Mouse (Mus musculus): ENCODE measurements at regions not wholly inside any gene's neighbourhood (a gene's known extent, or its start where the extent isn't known, plus 50 kb on each side); places are given as distances from the start of the nearest gene placed in this dataset. TPM values are rescaled to one million over a fixed set of nuclear protein-coding genes. Genes with fewer than 3 reads are reported as not detected.

DNA sequence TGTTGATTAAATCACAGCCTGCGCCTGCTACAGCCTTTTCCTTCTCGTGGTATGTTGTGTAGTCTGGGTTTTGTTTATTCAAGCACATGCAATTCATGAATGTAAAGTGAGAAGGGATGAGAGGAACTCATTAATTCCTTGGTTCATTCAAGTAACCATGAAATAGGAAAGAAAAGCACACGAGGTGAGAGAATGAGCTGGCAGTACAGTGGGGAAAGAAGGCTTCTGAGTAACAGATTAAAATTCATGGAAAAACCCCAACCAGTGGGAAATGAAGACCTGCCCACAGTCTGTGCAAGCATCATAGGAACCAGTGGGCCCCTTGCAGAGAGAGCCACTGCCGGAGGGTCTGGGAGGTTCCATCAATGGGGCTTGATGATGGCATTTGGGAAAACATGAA lies 306.0 kb downstream of the Sox2 start:
- Histone ChIP-seq H3K4me2 (ENCODE audit: low read depth, low read length) (no peak overlapping the region), H3K4me3 (ENCODE audit: low read length) (no peak overlapping the region), H3K4me1 (ENCODE audit: control insufficient read depth, insufficient read depth, low read length) (no peaks in the 10 kb centered on the region), H3K27me3 (ENCODE audit: control insufficient read depth, insufficient read depth, low read length) (peaks cover 20% of the 10 kb centered on the region), H3K27ac (ENCODE audit: low read length) (no peak overlapping the region), H3K9me3 (replicated peaks; ENCODE audit: control insufficient read depth, low read length) (no peaks in the 10 kb centered on the region), H3K9ac (ENCODE audit: low read length) (no peak overlapping the region), H3K36me3 (ENCODE audit: control insufficient read depth, insufficient read depth) (no peaks in the 10 kb centered on the region)
- ATAC-seq (replicated peaks; ENCODE audit: extremely low read depth, insufficient read depth, low FRiP score): no peak
- WGBS: 68% methylated on average over 4 of the region's 4 CpGs

DNA sequence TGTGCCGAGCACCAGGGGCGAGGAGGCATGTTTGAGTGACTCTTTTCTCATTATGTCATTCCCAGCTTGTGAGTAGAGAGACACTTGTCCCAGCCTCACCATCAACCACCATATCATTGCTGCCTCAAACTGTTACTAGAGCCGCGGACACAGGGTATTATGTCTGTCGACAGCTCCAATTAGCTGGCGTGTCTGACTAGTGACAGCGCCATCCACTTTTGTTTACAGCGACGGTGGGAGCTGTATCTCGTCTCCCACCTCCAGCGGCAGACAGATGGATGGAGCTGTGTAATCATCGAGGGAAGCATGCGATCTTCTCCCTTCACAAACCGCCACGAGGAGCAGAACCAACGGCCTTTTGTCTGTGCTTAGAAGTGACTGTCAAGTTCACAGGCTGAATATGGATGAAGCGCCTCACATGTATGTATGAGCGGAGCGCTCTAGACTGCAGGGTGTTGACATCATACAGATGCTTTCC lies 308.9 kb downstream of the Sox2 start:
- H3K27me3 ChIP-seq (ENCODE audit: control insufficient read depth, insufficient read depth, low read length): peaks cover 15% of the 10 kb centered on the region
- no peaks in the 10 kb centered on the region for H3K36me3 ChIP-seq (ENCODE audit: control insufficient read depth, insufficient read depth)
- H3K9ac ChIP-seq (ENCODE audit: low read length): no peak overlapping the region
- H3K27ac ChIP-seq (ENCODE audit: low read length): no peak overlapping the region
- H3K4me2 ChIP-seq (ENCODE audit: low read depth, low read length): peak overlapping the region; percentile 45
- H3K9me3 ChIP-seq (replicated peaks; ENCODE audit: control insufficient read depth, low read length): no peaks in the 10 kb centered on the region
- ATAC-seq (replicated peaks; ENCODE audit: extremely low read depth, insufficient read depth, low FRiP score): peak; percentile 49; the same call in 1 of the 2 replicates
- no peaks in the 10 kb centered on the region for H3K4me1 ChIP-seq (ENCODE audit: control insufficient read depth, insufficient read depth, low read length)
- 30% methylated on average over 19 of the region's 19 CpGs for WGBS
- no peak overlapping the region for H3K4me3 ChIP-seq (ENCODE audit: low read length)

GRCm38 (mm10) chr3:34966442-34966841 lies 316.2 kb downstream of the Sox2 start:
- H3K9me3 ChIP-seq (replicated peaks; ENCODE audit: control insufficient read depth, low read length): no peaks in the 10 kb centered on the region
- no peaks in the 10 kb centered on the region for H3K4me1 ChIP-seq (ENCODE audit: control insufficient read depth, insufficient read depth, low read length)
- no peak overlapping the region for H3K4me2 ChIP-seq (ENCODE audit: low read depth, low read length)
- WGBS: 66% methylated on average over 6 of the region's 6 CpGs
- H3K4me3 ChIP-seq (ENCODE audit: low read length): no peak overlapping the region
- H3K27me3 ChIP-seq (ENCODE audit: control insufficient read depth, insufficient read depth, low read length): peaks cover 4% of the 10 kb centered on the region
- no peak overlapping the region for H3K9ac ChIP-seq (ENCODE audit: low read length)
- H3K36me3 ChIP-seq (ENCODE audit: control insufficient read depth, insufficient read depth): no peaks in the 10 kb centered on the region
- no peak for ATAC-seq (replicated peaks; ENCODE audit: extremely low read depth, insufficient read depth, low FRiP score)
- no peak overlapping the region for H3K27ac ChIP-seq (ENCODE audit: low read length)

GRCm38 (mm10) chr3:34967911-34968310 lies 317.7 kb downstream of the Sox2 start:
- no peaks in the 10 kb centered on the region for H3K36me3 ChIP-seq (ENCODE audit: control insufficient read depth, insufficient read depth)
- H3K4me3 ChIP-seq (ENCODE audit: low read length): no peak overlapping the region
- 68% methylated on average over 2 of the region's 2 CpGs for WGBS
- H3K4me2 ChIP-seq (ENCODE audit: low read depth, low read length): no peak overlapping the region
- no peaks in the 10 kb centered on the region for H3K4me1 ChIP-seq (ENCODE audit: control insufficient read depth, insufficient read depth, low read length)
- H3K27ac ChIP-seq (ENCODE audit: low read length): no peak overlapping the region
- H3K27me3 ChIP-seq (ENCODE audit: control insufficient read depth, insufficient read depth, low read length): peaks cover 4% of the 10 kb centered on the region
- H3K9ac ChIP-seq (ENCODE audit: low read length): no peak overlapping the region
- ATAC-seq (replicated peaks; ENCODE audit: extremely low read depth, insufficient read depth, low FRiP score): no peak
- no peaks in the 10 kb centered on the region for H3K9me3 ChIP-seq (replicated peaks; ENCODE audit: control insufficient read depth, low read length)

DNA sequence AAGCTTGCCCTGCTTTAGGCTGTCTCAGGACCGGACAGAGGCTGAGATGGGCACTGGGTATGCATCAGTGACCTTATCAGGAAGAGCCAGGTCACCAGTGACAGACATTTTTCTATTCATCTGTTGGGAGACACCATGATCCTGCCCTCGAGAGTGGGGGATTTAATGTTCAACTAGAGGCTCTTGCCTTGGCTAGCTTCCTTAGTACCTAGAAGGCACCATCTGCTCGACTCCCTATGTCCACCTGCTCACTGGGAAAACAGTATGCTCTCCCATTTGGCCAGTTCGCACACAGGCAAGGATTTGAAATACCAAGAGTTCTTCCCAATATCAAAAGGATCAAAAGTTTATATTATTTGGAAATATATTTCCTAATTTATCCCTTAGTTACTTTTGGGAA lies 321.3 kb downstream of the Sox2 start:
- H3K27me3 ChIP-seq (ENCODE audit: control insufficient read depth, insufficient read depth, low read length): no peaks in the 10 kb centered on the region
- ATAC-seq (replicated peaks; ENCODE audit: extremely low read depth, insufficient read depth, low FRiP score): no peak
- H3K27ac ChIP-seq (ENCODE audit: low read length): no peak overlapping the region
- no peak overlapping the region for H3K4me2 ChIP-seq (ENCODE audit: low read depth, low read length)
- no peaks in the 10 kb centered on the region for H3K9me3 ChIP-seq (replicated peaks; ENCODE audit: control insufficient read depth, low read length)
- H3K36me3 ChIP-seq (ENCODE audit: control insufficient read depth, insufficient read depth): no peaks in the 10 kb centered on the region
- WGBS: 68% methylated on average over 4 of the region's 4 CpGs
- H3K4me1 ChIP-seq (ENCODE audit: control insufficient read depth, insufficient read depth, low read length): no peaks in the 10 kb centered on the region
- H3K9ac ChIP-seq (ENCODE audit: low read length): no peak overlapping the region
- no peak overlapping the region for H3K4me3 ChIP-seq (ENCODE audit: low read length)

DNA sequence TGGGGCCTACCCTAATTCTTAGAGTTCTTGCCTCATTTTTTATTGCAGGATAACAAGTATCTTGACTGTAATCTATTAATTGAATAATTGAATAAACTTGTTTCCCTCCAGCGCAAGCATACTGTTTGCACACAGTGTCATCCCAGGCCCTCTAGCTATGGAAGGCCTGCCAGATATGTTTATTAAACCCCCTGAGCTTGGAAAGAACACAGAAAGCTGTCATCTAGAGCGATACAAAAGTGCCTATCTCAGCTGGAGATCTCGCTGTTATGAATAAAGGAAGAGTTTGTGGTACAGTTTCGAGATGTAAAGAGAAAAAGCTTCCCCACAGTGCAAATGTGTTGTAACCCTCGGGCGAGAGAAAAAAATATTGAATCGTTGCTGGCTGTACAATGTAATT lies 324.2 kb downstream of the Sox2 start:
- 82% methylated on average over 7 of the region's 7 CpGs for WGBS
- Histone ChIP-seq H3K27ac (ENCODE audit: low read length) (no peak overlapping the region), H3K27me3 (ENCODE audit: control insufficient read depth, insufficient read depth, low read length) (no peaks in the 10 kb centered on the region), H3K4me3 (ENCODE audit: low read length) (no peak overlapping the region), H3K9me3 (replicated peaks; ENCODE audit: control insufficient read depth, low read length) (no peaks in the 10 kb centered on the region), H3K9ac (ENCODE audit: low read length) (no peak overlapping the region), H3K4me2 (ENCODE audit: low read depth, low read length) (no peak overlapping the region), H3K4me1 (ENCODE audit: control insufficient read depth, insufficient read depth, low read length) (no peaks in the 10 kb centered on the region), H3K36me3 (ENCODE audit: control insufficient read depth, insufficient read depth) (no peaks in the 10 kb centered on the region)
- ATAC-seq (replicated peaks; ENCODE audit: extremely low read depth, insufficient read depth, low FRiP score): no peak

Small RNAs in the stretch of these regions (microRNA-seq; reads per million reads assigned to microRNA genes)
- gene Mir6378: not detected
